Mouse (Mus musculus): ENCODE data around the gene Nt5dc3. TPM values are rescaled to one million over a fixed set of nuclear protein-coding genes. Genes with fewer than 3 reads are reported as not detected.

Gene Nt5dc3
- total RNA-seq, 2 experiments from 2014 or later: 17.4 to 21.4 TPM

DNA sequence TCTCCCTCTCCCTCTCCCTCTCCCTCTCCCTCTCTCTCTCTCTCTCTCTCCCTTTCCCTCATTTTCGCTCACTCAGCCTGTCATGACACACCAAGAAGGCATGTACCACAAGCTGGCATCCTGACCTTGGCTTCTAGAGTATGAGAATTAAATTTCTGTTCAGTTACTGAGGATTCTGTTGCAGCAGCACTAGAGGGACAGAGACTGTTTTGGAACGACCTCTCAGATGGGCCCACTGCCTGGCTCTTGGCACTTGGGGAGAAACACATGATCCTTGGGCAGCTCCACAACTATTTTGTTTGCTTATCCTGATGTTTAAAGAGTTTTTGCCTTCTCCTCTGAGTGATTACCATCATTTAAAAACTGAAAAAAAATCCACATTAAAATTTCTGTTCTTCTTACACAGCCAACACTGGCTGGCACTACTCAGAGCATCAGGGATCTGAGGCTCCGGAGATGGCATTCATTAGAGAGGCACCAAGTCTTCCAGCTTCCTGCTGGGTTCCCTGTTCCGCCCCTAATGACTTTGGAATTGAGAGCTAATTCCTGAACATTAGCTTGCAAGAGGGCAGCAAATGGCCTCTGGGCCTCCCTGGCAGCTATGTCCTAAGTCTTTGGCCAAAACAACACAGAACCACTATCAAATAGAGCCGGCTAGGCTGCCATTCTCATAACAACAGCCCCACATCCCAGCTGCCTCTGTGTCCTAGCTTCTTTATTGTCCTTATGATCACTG lies 101.4 kb downstream of the Nt5dc3 start:
- peak; percentile 37 for DNase-seq

DNA sequence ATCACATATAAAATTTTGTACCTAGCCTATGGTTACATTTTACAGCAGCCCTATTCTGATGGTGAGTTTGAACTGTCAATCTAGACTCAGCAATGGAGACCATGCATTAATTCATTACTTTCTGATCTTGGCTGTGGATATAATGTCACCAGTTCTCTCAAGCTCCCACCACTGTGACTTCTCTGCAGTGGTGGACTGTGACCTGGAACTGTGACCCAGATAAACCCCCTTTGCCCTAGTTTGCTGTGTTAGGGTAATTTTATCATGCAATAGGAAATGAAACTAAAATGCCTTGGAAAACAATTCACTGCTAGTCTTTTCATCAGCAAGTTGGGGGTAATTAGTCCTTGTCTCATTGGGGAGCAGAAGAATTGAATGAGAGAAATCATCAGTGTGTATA lies 102.6 kb downstream of the Nt5dc3 start:
- no peak for DNase-seq

DNA sequence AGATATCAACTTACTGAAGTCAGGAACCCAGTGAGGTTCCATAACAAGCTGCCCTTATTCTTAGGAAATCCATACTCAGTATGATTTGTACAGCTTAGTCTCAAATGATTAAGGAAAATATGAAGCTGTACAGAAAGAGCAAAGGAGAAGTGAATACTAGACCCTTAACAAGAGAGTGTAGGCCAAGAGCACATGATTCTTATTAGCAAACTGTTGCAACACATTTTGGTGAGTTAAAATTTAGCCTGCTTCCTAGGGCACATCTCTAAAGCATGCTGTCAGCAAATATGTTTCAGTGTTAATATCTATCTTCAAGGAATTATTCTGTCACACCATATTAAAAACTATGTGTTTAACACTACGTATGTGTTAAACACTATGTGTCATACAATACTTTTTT lies 107.6 kb downstream of the Nt5dc3 start:
- DNase-seq: no peak

Other genes with a start within 250 kb of the Nt5dc3 start
- 100 to 1,000 TPM; 394 to 499 TPM for gene Hsp90b1, start 73.5 kb upstream of the Nt5dc3 start, total RNA-seq (2021)
- 1 to 10 TPM; 2.2 to 2.5 TPM for gene Ttc41, start 73.2 kb upstream of the Nt5dc3 start, total RNA-seq (2021)
- gene Gm49358, start 15.0 kb upstream of the Nt5dc3 start, total RNA-seq (2021): 1 to 10 TPM; 7.5 to 7.8 TPM
- gene Stab2, start 229.0 kb downstream of the Nt5dc3 start, total RNA-seq (2021): 10 to 100 TPM; 16.2 to 22.3 TPM